Mouse (Mus musculus) heart, embryonic 12.5 days (tissue): Measurements from ENCODE around the gene Nol3. TPM values are rescaled to one million over a fixed set of nuclear protein-coding genes. Genes with fewer than 3 reads are reported as not detected.

Experiments used
- ATAC-seq: fragments of 200-750 bp; cut with Nextera tagmentation; 2 replicates; pipeline ENCODE4 v1.8.0; 2017; ENCODE audit warnings: moderate TSS enrichment, moderate library complexity; ENCODE audit not compliant: insufficient number of reproducible peaks, low FRiP score
- H3K27ac ChIP-seq: fragments of 300-500 bp; sonication (generic); 2 replicates; pipeline ENCODE4 v1.5.1; 2016; ENCODE audit warnings: mild to moderate bottlenecking, moderate library complexity; ENCODE audit not compliant: poor library complexity, severe bottlenecking
- H3K27me3 ChIP-seq: fragments of 300-500 bp; sonication (generic); replicated peaks from 2 replicates; pipeline ENCODE4 v1.6.1; 2016; ENCODE audit warnings: mild to moderate bottlenecking, moderate library complexity
- H3K36me3 ChIP-seq: fragments of 300-500 bp; sonication (generic); 2 replicates; pipeline ENCODE4 v1.6.1; 2016; ENCODE audit warnings: mild to moderate bottlenecking, moderate library complexity
- H3K4me1 ChIP-seq: fragments of 300-500 bp; sonication (generic); replicated peaks from 2 replicates; pipeline ENCODE4 v1.6.1; 2016; ENCODE audit warnings: mild to moderate bottlenecking
- H3K4me2 ChIP-seq: fragments of 300-500 bp; sonication (generic); 2 replicates; pipeline ENCODE4 v1.6.1; 2016; ENCODE audit warnings: mild to moderate bottlenecking, moderate library complexity
- H3K4me3 ChIP-seq: fragments of 300-500 bp; sonication (generic); 2 replicates; pipeline ENCODE4 v1.5.1; 2016; ENCODE audit warnings: mild to moderate bottlenecking
- H3K9ac ChIP-seq: fragments of 300-500 bp; sonication (generic); 2 replicates; pipeline ENCODE4 v1.6.1; 2016; ENCODE audit warnings: mild to moderate bottlenecking, moderate library complexity
- H3K9me3 ChIP-seq: fragments of 300-500 bp; sonication (generic); replicated peaks from 2 replicates; pipeline ENCODE4 v1.6.1; 2016; ENCODE audit warnings: mild to moderate bottlenecking, moderate library complexity
- WGBS: fragments of 180-500 bp; shearing (Covaris S2); methylation state at CpG from one replicate; pipeline ENCODE4 v1.1.7; 2016; 5-methylcytosine and 5-hydroxymethylcytosine counted together
- polyA plus RNA-seq: library from polyadenylated mRNA; unstranded; fragments of >200 nt; fragmentation: Nextera tagmentation; extraction: Ambion mirVana; gene quantifications from 2 replicates; pipeline ENCODE4 v1.2.1, GENCODE M21; 2016

The Nol3 gene
- polyA plus RNA-seq, 1 experiment from 2014 or later: 2.1 TPM

- Histone ChIP-seq H3K36me3 (peaks cover 2% of the 10 kb centered on the region; the same call in 1 of the 2 replicates), H3K9ac (peak overlapping the region; percentile 49), H3K27ac (no peak overlapping the region), H3K4me3 (peak overlapping the region; percentile 48), H3K4me1 (peaks cover 29% of the 10 kb centered on the region), H3K27me3 (peaks cover 94% of the 10 kb centered on the region), H3K4me2 (peak overlapping the region; percentile 80), H3K9me3 (no peaks in the 10 kb centered on the region)
- WGBS: 2% methylated on average over 30 of the region's 30 CpGs
- peak; percentile 52 for ATAC-seq
Measured at GRCm38 (mm10) chr8:105276292-105277120, 566 bp downstream of the Nol3 start.

GRCm38 (mm10) chr8:105278911-105279334 is 3.0 kb downstream of the Nol3 start:
- peak; percentile 26 for ATAC-seq
- Histone ChIP-seq H3K4me1 (peaks cover 29% of the 10 kb centered on the region), H3K9ac (peak overlapping the region; percentile 42; the same call in 1 of the 2 replicates), H3K36me3 (peaks cover 8% of the 10 kb centered on the region; the same call in 1 of the 2 replicates), H3K27me3 (peaks cover 82% of the 10 kb centered on the region), H3K9me3 (no peaks in the 10 kb centered on the region), H3K27ac (no peak overlapping the region), H3K4me2 (peak overlapping the region; percentile 67), H3K4me3 (peak overlapping the region; percentile 33)
- WGBS: 3% methylated on average over 28 of the region's 28 CpGs

- H3K9ac ChIP-seq: no peak overlapping the region
- H3K36me3 ChIP-seq: peaks cover 13% of the 10 kb centered on the region; the same call in 1 of the 2 replicates
- ATAC-seq: no peak
- no peak overlapping the region for H3K4me2 ChIP-seq
- no peak overlapping the region for H3K27ac ChIP-seq
- H3K4me1 ChIP-seq: peaks cover 25% of the 10 kb centered on the region
- 74% methylated on average over 3 of the region's 3 CpGs for WGBS
- H3K27me3 ChIP-seq: peaks cover 74% of the 10 kb centered on the region
- H3K4me3 ChIP-seq: no peak overlapping the region
- no peaks in the 10 kb centered on the region for H3K9me3 ChIP-seq
Measured at GRCm38 (mm10) chr8:105280567-105280966, 4.6 kb downstream of the Nol3 start.

- peaks cover 65% of the 10 kb centered on the region for H3K27me3 ChIP-seq
- H3K4me2 ChIP-seq: no peak overlapping the region
- WGBS: 82% methylated on average over 12 of the region's 12 CpGs
- H3K9me3 ChIP-seq: no peaks in the 10 kb centered on the region
- H3K9ac ChIP-seq: no peak overlapping the region
- ATAC-seq: no peak
- H3K36me3 ChIP-seq: peaks cover 13% of the 10 kb centered on the region; the same call in 1 of the 2 replicates
- peaks cover 14% of the 10 kb centered on the region for H3K4me1 ChIP-seq
- no peak overlapping the region for H3K4me3 ChIP-seq
- H3K27ac ChIP-seq: no peak overlapping the region
Measured at GRCm38 (mm10) chr8:105281821-105282220, 5.9 kb downstream of the Nol3 start.

- H3K4me1 ChIP-seq: peaks cover 14% of the 10 kb centered on the region
- H3K4me3 ChIP-seq: no peak overlapping the region
- H3K4me2 ChIP-seq: no peak overlapping the region
- H3K27me3 ChIP-seq: peaks cover 61% of the 10 kb centered on the region
- H3K9ac ChIP-seq: no peak overlapping the region
- H3K9me3 ChIP-seq: no peaks in the 10 kb centered on the region
- ATAC-seq: no peak
- peaks cover 13% of the 10 kb centered on the region; the same call in 1 of the 2 replicates for H3K36me3 ChIP-seq
- 59% methylated on average over 4 of the region's 4 CpGs for WGBS
- no peak overlapping the region for H3K27ac ChIP-seq
Measured at GRCm38 (mm10) chr8:105282239-105282638, 6.3 kb downstream of the Nol3 start.

GRCm38 (mm10) chr8:105283074-105283473 is 7.1 kb downstream of the Nol3 start:
- H3K27me3 ChIP-seq: peaks cover 53% of the 10 kb centered on the region
- peaks cover 13% of the 10 kb centered on the region; the same call in 1 of the 2 replicates for H3K36me3 ChIP-seq
- peak; percentile 54; the same call in 1 of the 2 replicates for ATAC-seq
- no peak overlapping the region for H3K27ac ChIP-seq
- H3K4me1 ChIP-seq: peaks cover 14% of the 10 kb centered on the region
- H3K4me2 ChIP-seq: peak overlapping the region; percentile 4; the same call in 1 of the 2 replicates
- 23% methylated on average over 23 of the region's 23 CpGs for WGBS
- no peak overlapping the region for H3K9ac ChIP-seq
- no peaks in the 10 kb centered on the region for H3K9me3 ChIP-seq
- no peak overlapping the region for H3K4me3 ChIP-seq

- peaks cover 16% of the 10 kb centered on the region for H3K4me1 ChIP-seq
- H3K9ac ChIP-seq: no peak overlapping the region
- H3K4me3 ChIP-seq: no peak overlapping the region
- no peak overlapping the region for H3K27ac ChIP-seq
- H3K36me3 ChIP-seq: peaks cover 13% of the 10 kb centered on the region; the same call in 1 of the 2 replicates
- H3K9me3 ChIP-seq: no peaks in the 10 kb centered on the region
- peaks cover 33% of the 10 kb centered on the region for H3K27me3 ChIP-seq
- no peak for ATAC-seq
- 48% methylated on average over 12 of the region's 12 CpGs for WGBS
- no peak overlapping the region for H3K4me2 ChIP-seq
Measured at GRCm38 (mm10) chr8:105285514-105285913, 9.6 kb downstream of the Nol3 start.

GRCm38 (mm10) chr8:105286907-105287306 is 11.0 kb downstream of the Nol3 start:
- no peaks in the 10 kb centered on the region for H3K9me3 ChIP-seq
- peaks cover 8% of the 10 kb centered on the region; the same call in 1 of the 2 replicates for H3K36me3 ChIP-seq
- no peak overlapping the region for H3K4me3 ChIP-seq
- no peak overlapping the region for H3K4me2 ChIP-seq
- H3K9ac ChIP-seq: no peak overlapping the region
- no peak for ATAC-seq
- H3K4me1 ChIP-seq: peaks cover 20% of the 10 kb centered on the region
- 81% methylated on average over 4 of the region's 4 CpGs for WGBS
- peaks cover 29% of the 10 kb centered on the region for H3K27me3 ChIP-seq
- H3K27ac ChIP-seq: no peak overlapping the region

- Histone ChIP-seq H3K27ac (no peak overlapping the region), H3K27me3 (peaks cover 33% of the 10 kb centered on the region), H3K9ac (no peak overlapping the region), H3K9me3 (no peaks in the 10 kb centered on the region), H3K4me1 (peaks cover 20% of the 10 kb centered on the region), H3K4me2 (no peak overlapping the region), H3K36me3 (peaks cover 6% of the 10 kb centered on the region; the same call in 1 of the 2 replicates), H3K4me3 (no peak overlapping the region)
- WGBS: 88% methylated on average over 5 of the region's 5 CpGs
- ATAC-seq: no peak
Measured at GRCm38 (mm10) chr8:105288231-105288630, 12.3 kb downstream of the Nol3 start.

GRCm38 (mm10) chr8:105288958-105289732 is 13.2 kb downstream of the Nol3 start:
- Histone ChIP-seq H3K4me2 (peak overlapping the region; percentile 87), H3K27ac (no peak overlapping the region), H3K36me3 (peaks cover 6% of the 10 kb centered on the region; the same call in 1 of the 2 replicates), H3K4me3 (peak overlapping the region; percentile 57), H3K9ac (peak overlapping the region; percentile 46), H3K27me3 (peaks cover 37% of the 10 kb centered on the region), H3K9me3 (no peaks in the 10 kb centered on the region), H3K4me1 (peaks cover 20% of the 10 kb centered on the region)
- peak; percentile 92 for ATAC-seq
- WGBS: under 1% methylated on average over 53 of the region's 53 CpGs
